Mouse (Mus musculus) embryonic fibroblast, embryonic 13.5 days (primary cell): ENCODE measurements at regions not wholly inside any gene's neighbourhood (a gene's known extent, or its start where the extent isn't known, plus 50 kb on each side); places are given as distances from the start of the nearest gene placed in this dataset.

Source experiments
- H3K27ac ChIP-seq: 2 replicates; pipeline ENCODE4 v1.5.1; 2012; ENCODE audit warnings: low read length, control low read depth, inconsistent platforms; ENCODE audit not compliant: insufficient read depth
- H3K4me1 ChIP-seq: 2 replicates; pipeline ENCODE4 v1.6.1; 2011; ENCODE audit warnings: low read length; ENCODE audit not compliant: control insufficient read depth, insufficient read depth
- H3K4me3 ChIP-seq: 2 replicates; pipeline ENCODE4 v1.5.1; 2011; ENCODE audit warnings: mild to moderate bottlenecking, control low read depth, low read length; ENCODE audit not compliant: insufficient read depth
- CTCF ChIP-seq: IDR thresholded peaks from 2 replicates; pipeline ENCODE4 v1.5.1; 2011; ENCODE audit warnings: mild to moderate bottlenecking, control low read depth, low read length, moderate library complexity, borderline replicate concordance; ENCODE audit not compliant: insufficient read depth
- POLR2A ChIP-seq: IDR thresholded peaks from 2 replicates; pipeline ENCODE4 v1.6.1; 2011; ENCODE audit warnings: low read depth, mild to moderate bottlenecking, control low read depth, low read length, moderate library complexity

DNA sequence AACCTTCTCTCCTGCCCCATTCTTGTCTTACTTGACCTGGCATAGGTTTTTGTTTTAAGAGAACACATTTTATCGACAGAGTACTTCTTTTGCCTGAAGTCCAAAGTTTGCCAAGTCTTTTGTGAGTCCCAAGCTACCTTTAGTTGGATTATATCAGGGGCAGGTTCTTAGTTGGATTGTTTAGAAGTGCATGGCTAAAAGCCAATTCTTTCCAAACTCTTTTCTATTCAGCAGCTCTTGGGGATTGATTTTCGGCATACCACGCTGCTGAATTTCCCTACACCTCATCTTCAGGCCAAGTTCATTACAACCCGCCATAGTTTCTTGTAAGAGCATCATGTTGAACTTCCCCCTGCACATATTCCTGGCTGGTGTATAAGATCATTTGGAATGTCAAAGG is 245.9 kb downstream of the S1pr1 start:
- peaks cover 4% of the 10 kb centered on the region; the same call in 1 of the 2 replicates for H3K4me1 ChIP-seq
- TF ChIP-seq POLR2A = no peak
- TF ChIP-seq CTCF = no peak
- H3K27ac ChIP-seq = no peak overlapping the region
- H3K4me3 ChIP-seq = no peak overlapping the region

DNA sequence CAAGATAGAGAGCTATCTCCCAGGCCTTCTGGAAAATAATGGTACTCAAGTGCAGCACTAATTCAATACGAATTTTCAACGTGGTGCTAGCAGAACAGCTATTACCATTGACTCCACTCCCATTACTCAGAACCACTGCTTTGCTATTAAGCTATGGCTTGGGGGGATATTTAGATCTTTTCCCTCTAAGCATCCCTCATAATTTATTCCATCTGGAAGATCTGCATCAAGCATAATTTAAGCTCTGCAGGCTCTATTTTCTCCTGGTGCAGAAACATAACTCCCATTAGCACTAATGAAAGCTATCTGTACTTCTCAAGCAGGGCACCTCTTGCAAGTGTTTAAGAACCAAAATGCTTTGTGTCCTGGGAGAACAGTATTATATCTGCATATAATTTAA is 247.0 kb downstream of the S1pr1 start:
- Histone ChIP-seq H3K4me1 (peaks cover 4% of the 10 kb centered on the region; the same call in 1 of the 2 replicates), H3K4me3 (no peak overlapping the region), H3K27ac (no peak overlapping the region)
- TF ChIP-seq CTCF (no peak), POLR2A (no peak)

DNA sequence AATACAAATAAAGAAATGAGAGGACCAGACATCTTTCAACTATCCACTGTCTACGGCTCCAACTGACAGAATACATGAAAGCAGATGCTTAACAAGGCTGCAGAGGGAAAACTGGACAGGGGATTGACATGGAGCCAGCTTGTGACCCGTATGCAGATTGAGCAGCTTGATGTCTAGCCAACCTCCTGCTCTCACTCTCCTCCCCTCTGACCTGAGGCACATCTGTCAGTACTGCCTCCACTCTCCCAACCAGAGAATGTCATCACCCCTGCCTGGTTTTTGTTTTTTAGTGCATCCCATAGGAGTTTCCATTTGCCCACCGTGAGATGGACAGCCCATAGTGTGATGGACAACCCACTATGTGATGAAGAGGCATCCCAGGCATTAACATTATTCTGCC is 252.2 kb downstream of the S1pr1 start:
- H3K4me3 ChIP-seq = no peak overlapping the region
- TF ChIP-seq CTCF (no peak), POLR2A (no peak)
- peaks cover 4% of the 10 kb centered on the region; the same call in 1 of the 2 replicates for H3K4me1 ChIP-seq
- H3K27ac ChIP-seq = no peak overlapping the region
